Mouse (Mus musculus) bone marrow macrophage, adult 2 months (primary cell): ENCODE results near the gene Clrn3.

Source experiments
- CTCF ChIP-seq: IDR thresholded peaks from 2 replicates; pipeline ENCODE4 v1.5.1; 2012; ENCODE audit warnings: low read depth, mild to moderate bottlenecking, low read length, moderate library complexity
- POLR2A ChIP-seq: IDR thresholded peaks from 2 replicates; pipeline ENCODE4 v1.6.1; 2012; ENCODE audit warnings: mild to moderate bottlenecking, low read depth, low read length, borderline replicate concordance

GRCm38 (mm10) chr7:135523981-135524380, 4.5 kb downstream of the Clrn3 start:
- TF ChIP-seq CTCF (no peak), POLR2A (no peak)
